Mouse (Mus musculus): ENCODE results near the gene Pik3cb.

Pik3cb gene

DNA sequence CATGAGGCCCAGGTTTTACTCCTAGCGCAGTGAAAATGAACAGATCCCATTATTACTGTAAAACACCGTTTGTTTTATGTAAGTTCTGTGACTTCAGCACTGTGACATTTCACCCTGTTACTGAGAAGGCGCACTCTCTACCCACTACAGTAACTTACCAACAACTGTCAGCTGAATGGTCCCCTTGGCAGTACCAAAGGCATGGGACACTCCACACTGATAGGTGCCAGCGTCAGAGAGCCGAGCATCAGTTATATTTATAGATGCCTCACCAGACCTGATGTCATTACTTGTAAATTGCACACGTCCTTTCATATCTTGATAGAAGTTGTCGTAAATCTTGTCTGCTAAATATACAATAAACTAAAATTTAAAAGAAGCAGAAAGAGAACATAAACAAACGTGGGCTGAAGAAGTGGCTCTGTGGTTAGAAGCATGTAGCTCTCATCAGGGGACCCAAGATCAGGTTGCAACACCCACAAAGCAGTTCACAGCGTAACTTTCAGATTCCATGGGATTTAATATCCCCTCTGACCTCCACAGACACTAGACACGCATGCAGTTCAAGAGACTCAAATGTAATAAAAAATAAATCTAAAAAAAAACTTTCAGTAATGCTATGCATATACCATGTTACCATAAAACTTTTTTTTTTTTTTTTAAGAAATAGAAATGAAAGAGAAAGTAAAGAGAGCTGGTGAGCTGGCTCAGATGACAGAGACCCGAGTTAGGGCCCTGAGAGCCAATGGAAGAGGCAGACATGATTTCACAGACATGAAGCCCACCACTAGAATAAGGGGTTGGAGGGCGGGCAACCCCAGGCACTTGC, 131.1 kb downstream of the Pik3cb start:
- ATAC-seq (ENCODE audit: low TSS enrichment): no peak

DNA sequence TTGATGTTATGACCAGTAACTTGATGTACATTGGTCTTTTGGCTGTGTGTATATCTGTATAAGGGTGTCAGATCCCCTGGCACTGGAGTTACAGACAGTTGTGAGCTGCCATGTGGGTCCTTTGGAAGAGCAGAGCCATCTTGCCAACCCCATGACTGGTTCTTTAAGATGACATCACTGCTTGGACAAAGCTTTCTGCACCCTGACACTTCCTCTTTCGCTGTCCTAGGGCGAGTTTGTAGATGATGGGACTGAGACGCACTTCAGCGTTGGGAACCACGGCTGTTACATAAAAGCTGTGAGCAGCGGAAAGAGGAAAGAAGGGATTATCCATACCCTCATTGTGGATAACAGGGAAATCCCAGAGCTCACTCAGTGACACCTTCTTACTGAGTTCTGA, 139.1 kb downstream of the Pik3cb start:
- no peak for ATAC-seq (ENCODE audit: low TSS enrichment)

DNA sequence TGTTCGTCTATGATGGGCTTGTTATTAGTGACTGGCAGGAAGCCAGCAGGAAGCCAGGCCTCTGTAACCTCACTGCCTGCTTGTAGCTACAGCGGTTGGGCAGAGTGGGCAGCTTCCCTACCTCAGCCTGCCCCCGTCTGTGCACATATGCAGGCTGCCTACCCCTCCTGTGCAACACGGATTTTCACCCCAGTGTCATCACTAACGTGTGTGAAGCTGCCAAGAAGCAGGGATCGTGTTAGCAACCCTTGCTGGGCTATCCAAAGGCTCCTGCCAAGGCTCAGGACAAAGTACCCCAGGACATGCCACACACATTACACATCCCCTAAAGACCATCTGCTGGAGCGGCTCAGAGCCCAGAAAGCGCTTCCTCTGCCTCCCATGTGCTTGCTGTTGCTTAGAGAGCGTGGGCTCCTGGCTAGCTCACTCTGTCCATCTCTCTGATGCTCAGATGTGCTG, 140.5 kb downstream of the Pik3cb start:
- ATAC-seq (ENCODE audit: low TSS enrichment): peak; percentile 93

DNA sequence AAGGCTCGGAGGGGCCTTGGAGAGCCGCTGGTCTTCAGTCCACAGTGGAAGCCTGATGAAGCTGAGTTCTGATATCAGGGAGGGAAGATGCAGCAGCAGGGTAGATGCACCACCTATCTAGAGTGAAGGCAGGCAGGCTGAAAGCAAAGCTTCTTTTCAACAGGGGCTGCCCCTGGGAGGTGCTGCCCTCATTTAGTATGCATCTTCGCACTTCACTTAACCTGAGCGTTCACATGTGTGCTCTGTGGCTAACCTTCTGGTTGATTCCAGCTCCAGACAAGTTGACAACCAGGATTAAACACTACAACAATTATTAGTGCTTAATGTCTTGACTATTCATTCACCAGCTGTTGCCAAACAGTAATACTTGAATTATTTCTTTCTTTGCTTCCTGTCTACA, 146.3 kb downstream of the Pik3cb start:
- no peak for ATAC-seq (ENCODE audit: low TSS enrichment)

DNA sequence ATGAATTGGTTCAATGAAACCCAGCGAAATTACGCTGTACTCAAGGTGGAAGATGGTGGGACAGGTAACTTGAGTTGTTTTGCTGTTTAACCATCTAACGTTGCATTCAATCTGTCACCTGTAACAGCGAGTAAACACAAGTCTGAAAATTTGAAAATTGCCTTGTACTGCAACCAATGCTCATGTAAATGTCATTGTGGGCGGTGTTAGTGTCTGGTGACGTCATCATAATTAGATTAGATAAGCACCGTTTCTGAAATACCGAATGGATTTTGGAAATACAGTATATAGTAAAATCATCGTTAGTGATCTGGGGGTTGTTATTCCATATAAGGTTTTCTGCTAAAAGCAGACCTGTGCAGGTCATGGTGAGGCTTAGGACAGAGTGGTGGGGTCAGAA, 153.3 kb downstream of the Pik3cb start:
- no peak for ATAC-seq (ENCODE audit: low TSS enrichment)
